Mouse (Mus musculus) induced T-regulatory cell, adult 2 months (primary cell): ENCODE results near the gene En2.

Source experiments
- DNase-seq: peaks from one replicate; pipeline ENCODE4 v3.0.0-alpha.2; 2012; ENCODE audit warnings: low read depth

En2 gene

DNA sequence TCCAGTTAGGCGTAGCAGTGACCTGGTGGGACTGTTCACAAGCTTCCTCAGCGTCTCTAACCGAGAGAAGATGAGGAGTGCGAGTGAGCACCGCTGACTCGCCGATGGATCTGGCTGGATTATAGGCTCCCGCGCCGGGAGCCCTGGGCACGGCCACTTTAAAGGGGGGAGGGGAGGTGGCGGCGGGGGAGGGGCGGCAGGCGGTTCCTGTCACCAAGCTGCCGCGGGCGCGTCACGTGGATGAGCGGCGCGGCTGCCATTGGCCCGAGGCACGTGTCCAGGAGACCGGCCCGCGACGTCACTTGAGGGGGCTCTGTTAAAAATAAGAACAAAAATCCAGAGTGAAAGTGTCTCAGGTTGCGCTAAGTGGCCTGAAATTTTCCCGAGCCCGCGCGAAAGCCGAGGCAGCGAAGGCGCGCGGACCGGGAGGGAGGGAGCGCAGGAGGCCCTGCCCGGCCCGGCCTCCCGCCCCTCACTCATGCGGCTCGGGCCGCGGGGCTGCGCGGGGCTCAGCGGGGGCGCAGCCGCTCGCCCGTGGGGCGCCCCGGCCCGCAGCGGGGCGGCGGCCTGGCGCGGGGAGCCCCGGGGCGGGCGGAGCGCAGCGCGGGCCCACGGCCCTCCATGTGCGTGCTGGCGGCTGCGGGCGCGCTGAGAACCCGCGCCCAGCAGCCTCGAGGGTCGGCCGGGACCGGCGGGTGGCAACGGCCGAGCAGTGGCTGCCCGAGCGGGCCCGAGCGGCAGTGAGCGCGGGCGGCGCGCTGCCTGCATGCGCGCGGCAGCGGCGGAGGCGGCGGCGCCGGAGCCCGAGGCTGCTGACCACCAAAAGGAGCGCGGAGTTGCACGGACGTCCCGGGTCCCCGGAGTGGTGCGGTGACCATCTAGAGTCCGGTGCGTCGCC is at the start of gene En2:
Gene En2 (plus strand): TSS at position 337 of the 898 bp plus-strand sequence.
- peak; percentile 7 for DNase-seq

DNA sequence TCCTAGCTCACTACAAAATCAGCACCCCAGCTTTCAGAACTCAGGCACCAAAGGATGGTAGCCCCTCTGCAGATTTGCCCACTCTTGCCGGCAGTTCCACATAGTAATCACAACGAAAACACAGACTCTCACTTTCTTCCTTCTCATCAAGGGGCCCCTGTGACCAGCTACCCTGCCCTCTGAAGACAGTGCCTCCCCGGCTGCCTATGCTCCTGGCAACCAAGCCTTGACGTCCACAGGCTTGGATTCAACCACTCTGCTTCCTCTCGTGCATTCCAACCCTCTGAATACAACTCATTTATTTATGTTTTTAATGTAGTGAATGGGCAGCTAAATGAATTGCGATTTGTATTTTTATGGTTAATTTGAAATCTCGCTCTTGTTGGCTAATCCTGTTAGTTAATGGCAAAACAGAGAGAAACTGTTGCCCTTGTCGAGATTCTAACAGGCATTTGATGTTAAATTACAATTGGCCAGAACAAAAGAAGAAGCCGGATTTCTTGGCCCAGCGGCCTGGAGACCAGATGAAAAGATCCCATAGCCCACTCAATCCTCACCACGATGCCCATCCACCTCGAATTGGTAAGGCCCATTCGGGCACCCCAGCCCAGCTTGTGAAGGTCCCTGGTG is 48.1 kb upstream of the En2 start:
- DNase-seq: no peak

DNA sequence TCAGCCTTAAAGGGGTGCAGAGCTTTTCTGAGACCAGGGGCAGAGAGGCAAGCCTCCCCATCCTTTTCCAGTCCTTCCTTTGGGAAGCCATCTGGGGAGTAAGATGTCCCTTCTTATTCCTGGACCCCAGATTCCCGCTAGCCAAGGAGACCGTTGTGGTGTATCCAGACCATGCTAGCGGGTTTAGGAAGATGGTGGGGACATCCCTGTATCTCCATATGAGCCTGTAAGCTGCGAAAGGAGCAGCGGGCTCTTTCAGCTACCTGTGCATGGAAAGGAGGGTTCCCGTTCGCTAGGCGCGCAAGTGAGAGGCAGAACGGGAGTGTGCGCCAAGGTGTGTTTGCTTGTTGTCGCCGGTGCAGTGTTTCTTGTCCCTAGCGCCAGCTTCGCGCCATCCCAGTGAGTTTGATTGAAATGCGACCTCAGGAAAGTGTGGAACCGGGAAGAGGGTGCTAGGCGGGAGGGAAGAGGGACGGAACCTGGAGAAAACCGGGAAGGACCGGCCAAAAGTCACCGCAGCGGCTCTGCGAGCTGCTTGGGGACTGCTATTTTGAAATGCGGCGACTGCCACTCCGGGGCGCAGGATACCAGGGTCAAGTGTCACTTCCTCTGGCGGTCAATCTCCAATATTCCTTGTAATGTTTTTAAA is 47.5 kb upstream of the En2 start:
- DNase-seq: no peak

DNA sequence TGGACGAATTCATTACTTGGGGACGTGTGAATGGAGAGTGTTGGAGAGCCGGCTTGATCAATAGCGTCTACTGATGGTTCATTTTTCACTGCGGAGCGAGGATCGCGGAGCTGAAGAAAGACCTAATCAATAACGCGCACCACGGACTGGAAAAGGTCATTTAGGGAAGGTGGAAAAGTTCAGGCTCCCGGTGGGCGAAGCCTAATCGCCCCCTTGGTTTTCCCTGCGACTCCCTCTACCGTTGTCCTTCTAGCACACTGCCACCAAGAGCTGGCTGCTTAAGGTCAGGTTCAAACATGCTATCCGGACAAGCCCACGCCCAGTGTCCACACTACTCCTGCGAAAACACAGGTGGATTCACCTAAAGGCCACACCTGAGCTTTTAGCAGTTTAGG is 47.0 kb upstream of the En2 start:
- no peak for DNase-seq

DNA sequence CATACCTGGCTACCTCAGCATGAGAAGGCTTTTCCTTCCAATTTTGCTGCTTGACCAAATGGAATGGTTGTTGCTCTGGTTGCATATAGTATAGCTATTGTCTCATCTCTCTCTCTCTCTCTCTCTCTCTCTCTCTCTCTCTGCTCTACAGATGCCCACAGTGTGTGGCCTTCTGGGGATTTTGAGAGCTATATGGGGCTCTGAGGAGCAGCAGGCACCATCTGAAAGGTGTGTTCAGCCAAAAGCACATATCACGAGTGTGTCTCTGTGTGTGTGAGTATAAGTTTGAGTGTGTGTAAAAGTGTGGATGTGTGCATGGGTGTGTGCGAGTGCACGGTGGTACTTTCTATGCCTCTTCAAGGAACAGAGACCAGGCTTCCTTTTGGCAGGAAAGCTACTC is 45.9 kb upstream of the En2 start:
- DNase-seq: no peak

DNA sequence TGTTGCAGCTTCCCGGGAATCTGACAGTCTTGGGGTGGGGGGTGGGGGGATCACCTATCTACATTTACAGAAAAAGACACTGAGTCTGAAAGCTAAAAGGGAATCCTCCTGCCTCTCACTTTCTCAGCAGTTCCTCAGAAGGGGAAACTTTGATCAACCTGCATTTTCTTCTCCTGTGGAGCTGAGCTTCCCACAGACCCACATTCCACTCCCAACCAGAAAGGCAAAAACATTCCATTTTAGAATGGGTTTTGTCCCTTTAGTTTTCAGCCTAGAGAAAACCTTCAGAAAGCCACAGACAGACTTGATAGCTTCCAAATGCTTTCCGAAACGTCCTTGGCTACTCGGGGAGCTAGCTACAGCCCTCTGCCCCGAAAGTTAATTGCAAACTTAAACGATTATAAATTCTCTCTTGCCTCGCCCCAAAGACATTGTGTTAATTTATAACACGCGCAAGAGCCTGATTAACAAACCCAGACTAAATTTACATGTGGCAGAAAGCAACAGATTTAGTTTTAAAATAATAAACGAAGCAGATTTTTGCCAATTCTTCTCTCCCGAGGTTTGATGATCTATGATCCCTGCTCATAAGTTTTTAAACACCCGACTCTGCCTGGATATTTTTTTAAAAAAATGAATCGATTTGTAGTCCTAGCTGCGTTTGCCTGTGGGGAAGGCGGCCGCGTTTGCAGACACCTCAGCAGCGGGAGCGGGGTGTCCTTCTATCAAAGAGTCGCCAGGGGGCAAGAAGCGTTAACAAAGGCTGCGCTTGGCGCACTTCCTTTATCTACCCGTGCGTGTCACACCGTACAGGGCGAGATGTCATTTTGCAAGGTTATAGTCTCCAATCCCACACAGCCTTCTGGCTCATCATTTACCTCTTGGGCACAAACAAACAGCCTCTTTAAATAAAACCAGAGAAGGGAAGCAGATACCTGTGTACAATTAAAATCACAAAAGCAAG is 42.7 kb upstream of the En2 start:
- peak; percentile 79 for DNase-seq

DNA sequence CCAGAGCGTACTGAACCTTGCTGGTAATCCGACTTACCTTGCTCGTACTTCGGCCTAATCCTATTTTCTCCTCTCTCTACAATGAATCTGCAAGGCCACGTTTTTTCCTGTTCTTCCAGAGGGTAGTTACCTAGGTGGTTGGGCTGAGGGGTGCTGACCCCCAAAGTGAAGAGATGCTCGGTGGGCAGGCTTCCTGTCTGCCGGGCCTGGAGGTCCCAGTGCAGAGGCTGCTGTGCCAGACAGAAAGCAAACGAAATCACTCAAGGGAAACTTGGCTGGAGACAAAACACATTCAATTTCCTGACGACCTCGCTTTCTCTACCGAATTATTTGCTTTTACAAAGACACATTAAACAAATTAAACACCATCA is 42.1 kb upstream of the En2 start:
- no peak for DNase-seq

DNA sequence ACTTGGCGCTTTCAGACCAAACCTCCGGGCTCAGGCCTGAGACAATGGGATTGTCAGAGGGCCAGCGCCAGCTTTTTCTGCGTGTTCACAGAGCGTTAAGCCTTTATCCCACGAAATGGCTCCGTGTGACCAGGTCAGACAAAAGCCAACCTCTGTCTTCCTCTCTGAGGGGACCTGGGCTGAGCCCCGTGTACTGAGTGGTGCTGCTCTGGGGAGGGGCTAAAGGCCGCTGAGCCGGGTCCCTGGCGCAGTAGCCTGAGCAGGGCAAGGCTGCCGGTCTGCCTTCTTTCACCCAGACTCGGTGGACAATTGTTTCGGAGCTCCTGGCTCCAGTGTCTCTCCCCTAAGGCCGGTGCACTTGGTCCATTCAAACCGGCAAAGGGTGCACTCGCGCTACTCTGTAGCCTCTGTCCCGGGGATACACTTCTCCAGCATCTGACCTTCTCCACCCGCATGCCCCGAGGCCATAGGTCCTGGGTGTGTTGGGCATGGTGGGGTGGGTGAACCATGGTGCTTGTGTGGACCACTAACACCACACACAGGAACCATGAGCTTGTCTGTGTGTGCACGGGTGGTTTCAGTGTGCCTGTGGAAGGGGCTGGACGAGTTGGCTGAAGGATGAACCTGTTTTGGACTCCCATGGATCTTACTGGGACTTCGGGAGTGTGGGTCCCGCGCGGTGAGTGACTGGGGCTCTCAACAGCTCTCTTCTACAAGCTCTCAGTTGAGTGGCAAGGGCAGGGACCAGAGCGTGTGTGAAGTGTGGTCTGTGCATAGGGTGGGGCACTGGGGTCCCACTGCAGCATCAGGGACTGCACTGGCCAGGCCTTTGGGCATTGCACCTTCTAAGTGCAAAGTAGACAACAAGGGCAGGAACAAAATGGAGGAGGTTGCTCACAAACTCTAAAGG is 40.9 kb upstream of the En2 start:
- DNase-seq: no peak

DNA sequence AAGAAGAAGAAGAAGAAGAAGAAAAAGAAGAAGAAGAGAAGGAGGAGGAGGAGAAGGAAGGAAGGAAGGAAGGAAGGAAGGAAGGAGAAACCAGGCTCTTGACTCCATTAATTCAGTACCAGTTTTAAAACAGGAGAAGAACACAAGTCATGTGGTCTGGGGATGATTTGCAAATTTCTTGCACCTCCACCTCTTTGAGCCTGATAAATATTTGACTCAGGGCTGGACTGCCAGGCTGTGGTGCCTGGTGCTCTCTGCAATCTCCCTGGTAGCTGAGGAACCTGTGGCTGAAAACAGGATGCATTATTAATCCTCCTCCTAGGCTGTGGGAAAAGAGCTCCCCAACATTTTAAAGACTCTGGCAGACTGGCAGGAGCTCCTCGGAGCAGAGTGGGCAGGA is 36.6 kb upstream of the En2 start:
- no peak for DNase-seq

DNA sequence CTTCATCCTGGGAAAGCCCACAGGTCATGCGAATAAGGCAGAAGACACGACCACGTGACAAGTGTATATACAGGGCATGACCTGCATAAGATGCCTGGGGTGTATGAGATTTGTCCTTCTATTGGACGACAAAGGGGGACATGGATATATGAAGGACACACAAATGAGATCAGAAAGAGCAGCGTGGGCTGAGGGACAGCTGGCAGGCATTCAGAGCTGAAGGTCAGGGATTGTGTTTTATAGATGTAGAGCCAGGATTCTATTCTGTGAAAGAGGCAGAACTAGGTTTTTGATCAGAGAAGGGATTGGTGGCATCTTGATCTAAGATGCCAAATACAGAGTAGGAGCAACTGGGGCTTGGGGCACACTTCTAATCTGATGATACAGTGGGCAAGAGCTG is 33.3 kb upstream of the En2 start:
- DNase-seq: no peak

DNA sequence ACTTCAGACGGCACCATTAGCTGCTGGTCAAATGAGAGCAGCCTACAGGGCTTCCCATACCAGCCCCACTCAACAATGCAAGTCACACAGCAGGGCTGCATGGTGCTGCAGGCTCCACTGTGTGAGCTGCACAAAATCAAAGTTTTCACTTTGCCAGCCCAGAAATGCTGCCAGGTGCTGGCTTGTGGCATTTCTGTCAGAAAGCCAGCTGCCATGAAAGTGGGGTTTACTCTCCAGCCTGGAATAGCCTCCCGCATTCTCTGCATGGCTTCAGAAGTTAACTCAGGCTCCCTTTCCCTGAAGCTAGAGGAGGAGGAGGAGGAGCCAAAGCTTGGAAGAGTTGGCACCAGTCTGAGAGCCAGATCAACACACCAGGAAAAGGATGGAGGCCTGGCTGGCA is 29.1 kb upstream of the En2 start:
- DNase-seq: no peak

DNA sequence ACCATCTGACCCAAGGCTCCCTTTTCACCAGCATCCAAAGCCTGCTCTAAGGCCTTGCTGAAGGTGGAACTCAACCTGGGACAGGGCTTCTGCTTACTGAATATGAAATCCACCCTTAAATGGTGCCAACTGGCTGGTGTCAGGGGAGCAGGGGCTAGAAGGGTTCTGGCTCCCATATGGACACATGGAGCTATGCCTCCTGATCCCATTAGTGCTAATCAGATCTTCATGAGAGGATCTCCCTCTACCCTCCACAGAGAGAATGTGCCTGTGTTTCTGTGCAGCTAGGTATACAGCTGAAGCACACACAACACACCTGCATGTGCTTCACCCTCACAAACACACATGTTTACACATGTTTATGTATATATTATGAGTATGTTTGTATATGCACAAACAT is 20.9 kb upstream of the En2 start:
- no peak for DNase-seq

DNA sequence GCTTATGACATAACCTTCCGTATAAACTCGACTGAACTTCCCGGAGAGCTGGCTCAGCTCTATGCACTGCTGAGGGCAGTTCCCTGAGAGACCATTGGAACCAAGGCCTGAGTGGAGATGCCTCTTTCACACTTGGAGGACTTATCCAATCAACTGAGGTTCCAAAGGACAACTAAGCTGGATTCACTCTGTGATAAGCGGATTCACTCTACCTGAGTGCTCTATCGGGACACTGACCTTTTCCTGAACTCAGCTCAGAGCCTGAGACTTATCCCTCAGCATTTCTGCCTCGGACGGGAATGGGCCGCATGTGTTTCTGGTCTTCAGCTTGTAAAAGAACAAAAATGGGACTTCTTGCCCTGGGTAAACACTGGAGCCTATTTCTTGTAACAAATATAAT is 19.5 kb upstream of the En2 start:
- DNase-seq: no peak

DNA sequence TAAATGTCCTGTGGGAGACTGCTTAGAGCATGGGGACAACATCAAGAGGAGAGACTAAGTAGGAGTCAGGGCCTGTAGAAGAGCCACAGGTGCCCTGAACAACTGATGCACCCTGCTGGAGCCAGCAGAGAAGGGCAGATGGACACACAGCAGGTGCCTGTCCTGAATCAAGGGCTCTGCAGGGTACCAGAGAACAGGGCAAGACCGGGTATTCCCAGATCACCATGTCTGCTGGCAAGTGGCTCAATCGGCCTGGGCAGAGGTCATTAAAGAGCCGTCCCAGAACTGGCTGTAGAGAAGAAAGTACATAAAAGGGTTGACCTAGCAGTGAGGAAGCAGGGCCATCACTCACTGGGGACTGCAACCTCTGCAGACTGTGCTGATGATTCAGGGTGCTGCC is 17.0 kb upstream of the En2 start:
- no peak for DNase-seq

DNA sequence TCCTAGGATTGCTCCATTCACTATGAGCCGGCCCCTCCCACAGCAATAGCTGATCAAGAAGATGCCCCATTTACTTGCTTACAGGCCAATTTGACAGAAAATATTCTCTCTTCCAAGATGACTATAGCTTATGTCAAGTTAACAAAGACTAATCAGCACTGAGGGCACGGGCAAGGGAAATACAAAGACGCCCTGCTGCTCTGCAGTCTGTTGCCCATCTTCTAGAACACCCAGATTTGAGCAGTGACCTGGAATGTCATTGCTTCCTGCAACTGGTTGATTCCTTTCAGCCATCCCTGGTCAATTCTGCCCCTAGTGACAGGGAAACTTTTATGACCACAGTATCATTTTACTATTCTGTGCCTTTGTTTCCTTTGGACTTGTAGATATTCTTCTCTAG is 16.1 kb upstream of the En2 start:
- DNase-seq: no peak

DNA sequence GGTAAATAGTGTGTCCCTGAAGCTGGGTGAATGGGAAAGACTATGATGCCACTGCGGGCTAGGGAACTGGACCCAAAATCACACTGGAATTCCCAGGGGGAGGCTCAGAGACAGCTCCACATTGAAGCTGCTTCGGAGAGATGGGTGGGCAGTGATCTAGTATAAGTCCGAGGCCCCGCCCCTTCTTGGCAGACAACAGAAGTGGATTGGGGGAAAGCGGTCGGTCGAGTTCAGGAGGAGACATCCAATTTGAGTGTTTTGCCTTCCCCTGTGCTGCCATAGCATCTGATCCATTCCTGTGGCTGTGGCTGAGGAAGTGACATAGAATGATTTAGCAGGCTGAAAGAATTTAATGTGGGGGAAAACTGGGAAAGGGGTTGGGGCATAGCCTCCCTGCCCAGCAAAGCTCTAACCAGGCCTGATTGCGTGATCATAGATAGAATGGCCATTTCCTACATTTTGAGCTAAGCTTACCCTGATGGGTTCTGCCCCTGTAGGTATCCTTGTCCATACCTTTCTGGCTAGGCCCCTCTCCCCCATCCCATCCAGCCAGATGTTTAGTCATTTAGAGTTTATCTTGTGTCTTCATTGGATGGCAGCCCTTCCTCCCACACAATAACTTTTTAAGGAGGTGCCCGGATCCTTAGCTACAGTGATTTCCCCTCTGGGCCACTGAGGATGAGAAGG is 8.3 kb upstream of the En2 start:
- no peak for DNase-seq

DNA sequence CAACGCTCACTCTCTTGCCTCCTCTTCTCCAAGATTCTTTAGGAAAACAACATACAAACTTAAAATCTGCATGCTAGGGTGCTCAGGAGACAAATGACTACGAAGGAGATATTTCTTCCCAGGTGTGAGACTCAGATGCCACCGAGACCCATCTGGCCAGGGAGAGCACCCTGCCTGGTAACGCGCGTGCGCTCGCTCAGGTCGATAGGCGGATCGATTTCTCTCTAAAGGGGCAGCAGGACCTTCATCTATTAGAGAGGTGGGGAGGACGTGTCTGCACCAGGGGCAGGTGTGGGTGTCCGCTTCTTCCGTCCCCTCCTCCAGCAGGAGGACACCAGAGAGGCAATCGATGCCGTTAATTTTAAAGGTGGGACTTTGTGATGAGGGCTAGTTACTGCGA is 7.7 kb upstream of the En2 start:
- DNase-seq: no peak

DNA sequence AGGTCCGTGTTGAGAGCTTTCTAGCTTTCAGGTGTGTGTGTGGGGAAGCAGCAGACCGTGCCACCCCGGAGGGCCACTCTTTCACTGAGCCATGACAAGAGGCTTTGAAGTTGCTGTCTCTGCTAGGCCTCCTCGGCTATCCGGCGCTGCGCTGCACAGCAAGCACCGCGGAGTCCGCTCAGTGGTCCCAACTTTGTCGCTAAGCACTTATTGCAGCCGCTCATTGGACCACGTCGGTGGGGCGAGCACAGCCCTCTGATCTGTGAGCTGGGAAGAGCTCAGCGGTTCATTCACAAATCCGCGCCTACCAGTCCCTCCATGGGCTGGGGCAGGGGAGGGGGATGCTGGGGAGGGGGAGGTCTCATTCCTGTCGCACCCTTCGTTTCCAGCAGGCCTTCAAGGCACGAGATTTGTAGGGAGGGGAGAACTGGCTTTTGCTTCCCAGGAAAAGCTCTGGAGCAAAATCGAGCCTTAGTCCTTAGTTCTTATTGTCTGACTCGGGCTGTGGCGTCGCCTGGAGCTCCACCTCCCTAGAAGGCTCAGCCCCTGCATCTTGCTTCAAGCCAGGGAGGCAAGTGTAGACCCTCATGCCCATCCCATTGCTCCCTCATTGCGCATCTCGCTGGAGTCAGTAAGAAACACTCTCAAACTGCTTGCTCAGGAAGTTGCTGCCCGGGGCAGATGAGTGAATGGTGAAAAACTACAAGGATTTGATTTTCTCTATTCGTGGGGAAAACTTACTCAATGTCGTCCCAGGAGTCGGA is 7.0 kb upstream of the En2 start:
- DNase-seq: no peak

DNA sequence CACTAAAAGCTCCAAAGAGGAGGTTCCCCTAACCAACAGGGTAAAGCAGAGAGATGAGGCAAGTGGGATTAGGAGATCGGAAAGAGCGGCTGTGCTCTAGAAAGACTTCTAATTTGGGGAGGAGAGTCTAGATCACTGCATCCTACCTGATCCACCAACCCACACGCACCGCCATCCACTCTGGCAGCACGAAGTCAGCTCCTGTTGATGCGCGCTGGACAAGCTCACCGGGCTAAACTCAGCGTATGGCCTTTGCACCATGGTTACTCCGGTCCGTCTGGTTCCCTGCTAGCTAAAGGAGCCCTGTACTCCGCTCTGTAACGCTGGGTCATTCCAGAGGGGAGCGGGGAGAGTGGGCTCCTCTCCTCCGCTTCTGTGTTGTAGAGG is 6.4 kb upstream of the En2 start:
- DNase-seq: no peak
